ENCODE assay signal across 21 mouse cellular contexts in genomic region chr12:103989514-103989767, GRCm38 (mm10). TPM values are rescaled to one million over a fixed set of nuclear protein-coding genes. Genes with fewer than 3 reads are reported as not detected.
"Had no signal": no experiment of that assay in that cellular context is flagged by ENCODE, and none has a peak within 500 bp of the region (broad histone marks: within the 10 kb centered on the region; RNA-seq: fewer than 3 reads in every experiment).

No protein-coding gene starts in this region.

- H3K9me3 ChIP-seq: limb, embryonic 12.5 days; limb, embryonic 15.5 days; midbrain, embryonic 12.5 days; midbrain, embryonic 15.5 days; neural tube, embryonic 12.5 days; neural tube, embryonic 15.5 days; stomach, embryonic 15.5 days had no signal

- H3K27ac ChIP-seq: kidney, postnatal 0 days; layer of hippocampus, adult 2 months; left cerebral cortex, adult 2 months; limb, embryonic 12.5 days; limb, embryonic 15.5 days; macrophage; midbrain, embryonic 12.5 days; midbrain, embryonic 15.5 days; neural tube, embryonic 12.5 days; neural tube, embryonic 15.5 days; stomach, embryonic 15.5 days had no signal

- DNase-seq: kidney, adult 9 months; layer of hippocampus, postnatal 36 days; left cerebral cortex, postnatal 4 days; lung, embryonic 14.5 days; retina, postnatal 1 day; right cerebral cortex, postnatal 25 days; spleen, adult 18-20 months; thymus, postnatal 25 days had no signal

- H3K4me1 ChIP-seq: limb, embryonic 12.5 days; limb, embryonic 15.5 days; midbrain, embryonic 12.5 days; midbrain, embryonic 15.5 days; neural tube, embryonic 12.5 days; neural tube, embryonic 15.5 days had no signal

- H3K9ac ChIP-seq: limb, embryonic 12.5 days; limb, embryonic 15.5 days; lung, embryonic 14.5 days; midbrain, embryonic 12.5 days; midbrain, embryonic 15.5 days; neural tube, embryonic 12.5 days; neural tube, embryonic 15.5 days; stomach, embryonic 15.5 days had no signal

- ATAC-seq: midbrain, embryonic 15.5 days had no signal

- H3K36me3 ChIP-seq: limb, embryonic 12.5 days; limb, embryonic 15.5 days; midbrain, embryonic 12.5 days; midbrain, embryonic 15.5 days; neural tube, embryonic 12.5 days; neural tube, embryonic 15.5 days; stomach, embryonic 15.5 days had no signal

- H3K4me2 ChIP-seq: limb, embryonic 12.5 days; limb, embryonic 15.5 days; lung, embryonic 14.5 days; midbrain, embryonic 12.5 days; midbrain, embryonic 15.5 days; neural tube, embryonic 12.5 days; neural tube, embryonic 15.5 days; stomach, embryonic 15.5 days had no signal

- H3K4me3 ChIP-seq: layer of hippocampus, adult 2 months; left cerebral cortex, adult 2 months; limb, embryonic 12.5 days; limb, embryonic 15.5 days; midbrain, embryonic 12.5 days; midbrain, embryonic 15.5 days; neural tube, embryonic 12.5 days; neural tube, embryonic 15.5 days; stomach, embryonic 15.5 days had no signal

- H3K27me3 ChIP-seq: limb, embryonic 15.5 days; midbrain, embryonic 12.5 days; midbrain, embryonic 15.5 days; neural tube, embryonic 12.5 days; neural tube, embryonic 15.5 days; stomach, embryonic 15.5 days had no signal

RNA-seq across cellular contexts. Expression of gene Serpina11, which starts 0.3 kb away (rescaled TPM):
- polyA plus RNA-seq: kidney, postnatal 0 days; limb, embryonic 12.5 days; limb, embryonic 15.5 days; lung, embryonic 14.5 days; lung, postnatal 0 days; macrophage; midbrain, embryonic 12.5 days; midbrain, embryonic 15.5 days; neural tube, embryonic 12.5 days; neural tube, embryonic 15.5 days had no signal

RNA-seq across cellular contexts. Expression of gene Serpina9, which starts 24.1 kb away (rescaled TPM):
- polyA plus RNA-seq: kidney, postnatal 0 days; limb, embryonic 12.5 days; lung, embryonic 14.5 days; macrophage; midbrain, embryonic 15.5 days; neural tube, embryonic 12.5 days; neural tube, embryonic 15.5 days; stomach, embryonic 15.5 days had no signal

RNA-seq across cellular contexts. Expression of gene Serpina1e, which starts 30.7 kb away (rescaled TPM):
- polyA plus RNA-seq: limb, embryonic 12.5 days; macrophage; midbrain, embryonic 12.5 days; midbrain, embryonic 15.5 days; neural tube, embryonic 12.5 days had no signal

RNA-seq across cellular contexts. Expression of gene Serpina12, which starts 54.8 kb away (rescaled TPM):
- polyA plus RNA-seq: intestine, embryonic 16.5 days; kidney, postnatal 0 days; limb, embryonic 12.5 days; lung, embryonic 14.5 days; lung, postnatal 0 days; macrophage; midbrain, embryonic 12.5 days; midbrain, embryonic 15.5 days; neural tube, embryonic 12.5 days; neural tube, embryonic 15.5 days; stomach, embryonic 15.5 days had no signal
